Mouse (Mus musculus): ENCODE measurements around the gene Ppib. TPM values are rescaled to one million over a fixed set of nuclear protein-coding genes. Genes with fewer than 3 reads are reported as not detected.

Gene Ppib
- 668 and 701 TPM in 2 replicates for polyA plus RNA-seq (2015; fragmentation: Nextera tagmentation; extraction: Ambion mirVana)

DNA sequence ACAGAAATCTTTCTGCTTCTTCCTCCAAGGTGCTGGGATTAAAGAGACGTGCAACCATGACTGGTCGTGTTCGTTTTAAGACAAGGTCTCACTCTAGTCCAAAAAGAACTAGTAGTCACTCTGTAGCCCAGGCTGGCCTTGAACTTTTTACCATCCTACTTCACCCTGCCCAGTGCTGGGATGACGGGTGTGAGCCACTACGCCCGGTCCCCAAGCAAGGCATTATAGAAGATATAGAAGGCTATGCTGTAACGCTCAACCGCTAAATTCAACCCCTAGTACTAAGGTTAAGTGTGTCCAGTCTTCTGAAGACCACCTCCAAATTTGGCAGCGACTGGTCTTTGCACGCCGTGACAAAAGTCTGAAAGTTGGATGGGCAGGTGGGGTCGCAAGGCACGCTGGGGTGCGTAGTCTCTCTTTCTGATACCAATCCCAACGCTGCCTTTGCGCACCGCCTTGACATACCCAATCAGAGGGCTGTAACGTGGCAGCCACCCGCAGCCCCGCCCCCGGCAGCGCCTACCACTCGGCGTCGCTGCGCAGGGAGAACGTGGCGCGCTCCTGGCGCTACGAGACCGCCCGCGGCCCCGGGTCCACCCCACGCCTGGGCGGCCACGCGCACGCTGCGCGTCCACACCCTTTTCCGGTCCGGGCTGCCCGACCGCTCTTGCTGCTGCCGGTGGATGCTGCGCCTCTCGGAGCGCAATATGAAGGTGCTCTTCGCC is at the start of gene Ppib:
Ppib (plus strand) TSS at position 640 of the 725 bp plus-strand sequence.
- H3K27me3 ChIP-seq = no peaks in the 10 kb centered on the region
- H3K9me3 ChIP-seq (replicated peaks) = no peaks in the 10 kb centered on the region
- H3K9ac ChIP-seq = peak within 1 kb of the TSS; percentile 87
- H3K27ac ChIP-seq (replicated peaks) = peak within 1 kb of the TSS; percentile 84
- peak within 1 kb of the TSS; percentile 88 for H3K4me3 ChIP-seq (replicated peaks)
- H3K4me2 ChIP-seq (replicated peaks) = peak within 1 kb of the TSS; percentile 67
- ATAC-seq (ENCODE audit: insufficient number of reproducible peaks, low FRiP score, low TSS enrichment, low read depth) = peak; percentile 98
- H3K4me1 ChIP-seq = peaks cover 16% of the 10 kb centered on the region
- peaks cover 23% of the 10 kb centered on the region for H3K36me3 ChIP-seq
- under 1% methylated on average over 51 of the region's 51 CpGs for WGBS

DNA sequence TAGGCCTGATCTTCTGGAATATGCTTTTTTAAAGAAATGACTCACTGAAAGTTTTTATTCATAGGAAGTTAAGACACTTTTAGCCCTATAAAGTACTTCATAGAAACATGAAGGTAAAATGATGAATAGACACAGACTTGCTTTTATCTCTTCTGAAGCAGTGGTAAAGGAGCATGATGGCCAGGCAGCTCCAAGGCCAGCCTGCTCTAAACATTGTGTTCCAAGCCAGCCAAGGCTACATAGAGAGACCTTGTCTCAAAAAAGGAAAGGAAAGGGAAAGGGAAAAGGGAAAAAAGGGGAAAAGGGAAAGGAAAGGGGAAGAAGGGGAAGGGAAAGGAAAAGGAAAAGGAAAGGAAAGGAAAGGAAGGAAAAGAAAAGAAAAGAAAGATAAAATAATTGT is 39.4 kb upstream of the Ppib start:
- Histone ChIP-seq H3K4me3 (replicated peaks) (no peak overlapping the region), H3K36me3 (peaks cover 20% of the 10 kb centered on the region), H3K4me1 (no peaks in the 10 kb centered on the region), H3K9me3 (replicated peaks) (no peaks in the 10 kb centered on the region), H3K27me3 (no peaks in the 10 kb centered on the region), H3K9ac (no peak overlapping the region), H3K27ac (replicated peaks) (no peak overlapping the region), H3K4me2 (replicated peaks) (no peak overlapping the region)
- ATAC-seq (ENCODE audit: insufficient number of reproducible peaks, low FRiP score, low TSS enrichment, low read depth) = no peak

DNA sequence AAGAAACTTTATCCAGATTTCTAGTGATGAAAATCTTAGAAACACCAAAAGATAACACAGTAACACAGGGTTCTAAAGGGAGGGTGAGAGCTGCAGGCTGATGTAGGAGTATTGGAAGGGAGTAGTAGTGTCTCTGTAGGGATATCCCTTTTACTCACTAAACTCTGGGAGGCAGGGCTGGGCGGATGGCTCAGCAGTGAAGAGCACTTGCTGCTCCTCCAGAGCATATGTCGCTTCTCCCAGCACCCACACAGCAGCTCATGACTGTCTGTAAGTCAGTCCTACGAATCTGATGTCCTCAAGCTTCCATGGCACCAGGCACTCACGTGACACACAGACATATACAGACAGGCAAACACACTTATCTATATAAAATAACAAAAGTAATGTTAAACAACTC is 21.9 kb upstream of the Ppib start:
- H3K9me3 ChIP-seq (replicated peaks) = no peaks in the 10 kb centered on the region
- 89% methylated on average over 4 of the region's 4 CpGs for WGBS
- H3K4me3 ChIP-seq (replicated peaks) = no peak overlapping the region
- H3K4me1 ChIP-seq = no peaks in the 10 kb centered on the region
- no peak for ATAC-seq (ENCODE audit: insufficient number of reproducible peaks, low FRiP score, low TSS enrichment, low read depth)
- peaks cover 44% of the 10 kb centered on the region for H3K36me3 ChIP-seq
- no peaks in the 10 kb centered on the region for H3K27me3 ChIP-seq
- no peak overlapping the region for H3K27ac ChIP-seq (replicated peaks)
- no peak overlapping the region for H3K4me2 ChIP-seq (replicated peaks)
- H3K9ac ChIP-seq = no peak overlapping the region

DNA sequence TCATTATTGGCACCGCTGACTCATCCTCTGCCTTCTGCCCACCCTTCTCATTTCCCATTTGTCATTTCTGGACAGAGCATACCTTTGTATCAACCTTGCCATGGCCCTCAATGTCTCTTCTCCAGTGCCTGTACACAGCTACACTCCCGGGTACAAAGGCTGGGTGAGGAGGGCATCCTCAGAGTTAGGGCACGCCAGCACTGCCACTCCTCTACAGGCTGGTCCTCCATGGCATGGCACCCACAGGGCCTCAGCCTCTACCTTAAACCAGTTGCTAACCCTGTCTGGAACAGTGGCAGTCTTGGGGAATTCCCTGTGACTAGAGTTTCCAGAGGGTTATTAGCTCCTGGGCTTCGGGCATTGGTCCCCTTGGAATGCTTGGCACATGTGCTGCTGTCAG is 21.4 kb upstream of the Ppib start:
- no peaks in the 10 kb centered on the region for H3K9me3 ChIP-seq (replicated peaks)
- H3K4me2 ChIP-seq (replicated peaks) = no peak overlapping the region
- peaks cover 42% of the 10 kb centered on the region for H3K36me3 ChIP-seq
- H3K4me3 ChIP-seq (replicated peaks) = no peak overlapping the region
- no peaks in the 10 kb centered on the region for H3K4me1 ChIP-seq
- no peak overlapping the region for H3K9ac ChIP-seq
- no peaks in the 10 kb centered on the region for H3K27me3 ChIP-seq
- no peak for ATAC-seq (ENCODE audit: insufficient number of reproducible peaks, low FRiP score, low TSS enrichment, low read depth)
- H3K27ac ChIP-seq (replicated peaks) = no peak overlapping the region
- 88% methylated on average over 4 of the region's 4 CpGs for WGBS

DNA sequence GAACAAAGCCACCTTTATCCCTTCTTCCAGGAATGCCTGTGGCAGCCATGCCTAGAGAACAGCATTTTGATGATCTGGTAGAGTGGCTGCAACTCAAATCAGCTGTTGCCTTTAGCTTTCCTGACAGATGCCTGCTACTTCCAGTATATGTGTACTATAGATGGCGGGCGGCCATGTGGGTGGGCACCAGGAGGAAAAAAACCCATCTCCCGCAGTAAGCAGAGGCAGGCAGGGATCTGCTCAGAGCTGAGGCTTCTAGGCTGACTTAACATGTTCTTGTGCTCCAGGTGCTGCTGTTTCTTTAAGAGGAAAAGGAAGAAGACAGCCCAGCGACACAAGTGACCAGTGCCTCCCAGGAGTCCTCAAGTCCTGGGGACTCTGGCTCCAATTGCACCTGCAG is 20.7 kb upstream of the Ppib start:
- no peaks in the 10 kb centered on the region for H3K27me3 ChIP-seq
- no peak for ATAC-seq (ENCODE audit: insufficient number of reproducible peaks, low FRiP score, low TSS enrichment, low read depth)

DNA sequence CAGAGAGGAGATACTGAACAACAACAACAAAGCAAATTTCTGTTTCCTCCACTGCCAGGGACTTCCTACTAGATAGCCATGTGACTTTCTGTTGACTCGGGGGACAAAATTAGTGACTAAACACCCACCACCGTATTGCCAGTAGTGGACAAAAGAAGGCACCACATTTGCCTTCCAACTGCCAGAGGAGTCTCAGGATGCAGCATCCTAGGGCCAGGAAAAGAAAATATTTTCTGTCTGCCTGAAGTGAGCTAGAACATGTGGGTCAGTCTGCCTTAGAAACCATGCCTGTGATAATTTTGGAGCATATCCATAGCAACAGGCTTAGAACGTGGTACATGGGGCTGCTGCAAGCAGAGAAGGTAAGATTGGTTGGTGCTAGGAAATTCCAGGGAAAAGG is 19.2 kb upstream of the Ppib start:
- Histone ChIP-seq H3K4me3 (replicated peaks) (no peak overlapping the region), H3K9me3 (replicated peaks) (no peaks in the 10 kb centered on the region), H3K27ac (replicated peaks) (no peak overlapping the region), H3K4me2 (replicated peaks) (no peak overlapping the region), H3K9ac (no peak overlapping the region), H3K4me1 (no peaks in the 10 kb centered on the region), H3K36me3 (peaks cover 36% of the 10 kb centered on the region), H3K27me3 (no peaks in the 10 kb centered on the region)
- 75% methylated on average over 3 of the region's 3 CpGs for WGBS
- ATAC-seq (ENCODE audit: insufficient number of reproducible peaks, low FRiP score, low TSS enrichment, low read depth) = no peak

More for the DNA sequence above, 20.7 kb upstream of the Ppib start:
- no peak overlapping the region for H3K4me2 ChIP-seq (replicated peaks)
- no peak overlapping the region for H3K27ac ChIP-seq (replicated peaks)
- peaks cover 41% of the 10 kb centered on the region for H3K36me3 ChIP-seq
- 75% methylated on average over 4 of the region's 4 CpGs for WGBS
- no peaks in the 10 kb centered on the region for H3K4me1 ChIP-seq
- no peak overlapping the region for H3K9ac ChIP-seq
- no peaks in the 10 kb centered on the region for H3K9me3 ChIP-seq (replicated peaks)
- H3K4me3 ChIP-seq (replicated peaks) = no peak overlapping the region

DNA sequence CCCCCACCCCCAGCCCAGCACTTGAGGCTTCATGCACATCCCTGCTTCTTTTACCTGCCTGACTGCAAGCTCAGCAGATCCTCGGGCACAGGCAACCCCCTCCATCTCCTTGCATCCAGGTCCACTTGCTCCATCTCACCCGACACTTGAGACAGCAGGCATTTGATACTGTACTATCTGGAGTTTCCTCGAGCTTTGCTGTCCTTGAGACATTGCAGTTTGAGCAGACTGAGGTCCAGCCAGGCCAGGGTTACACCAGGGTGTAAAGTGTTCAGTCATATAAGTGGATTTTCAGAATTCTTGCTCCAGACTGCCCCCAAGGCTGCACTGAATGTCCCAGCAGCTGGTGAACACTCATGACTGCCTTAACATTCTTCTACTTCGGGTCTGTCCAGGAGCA is 17.7 kb upstream of the Ppib start:
- H3K36me3 ChIP-seq = peaks cover 28% of the 10 kb centered on the region
- H3K9ac ChIP-seq = no peak overlapping the region
- H3K9me3 ChIP-seq (replicated peaks) = no peaks in the 10 kb centered on the region
- H3K4me3 ChIP-seq (replicated peaks) = no peak overlapping the region
- H3K27ac ChIP-seq (replicated peaks) = no peak overlapping the region
- H3K4me2 ChIP-seq (replicated peaks) = no peak overlapping the region
- no peak for ATAC-seq (ENCODE audit: insufficient number of reproducible peaks, low FRiP score, low TSS enrichment, low read depth)
- H3K4me1 ChIP-seq = no peaks in the 10 kb centered on the region
- no peaks in the 10 kb centered on the region for H3K27me3 ChIP-seq
- WGBS = 76% methylated on average over 4 of the region's 4 CpGs

DNA sequence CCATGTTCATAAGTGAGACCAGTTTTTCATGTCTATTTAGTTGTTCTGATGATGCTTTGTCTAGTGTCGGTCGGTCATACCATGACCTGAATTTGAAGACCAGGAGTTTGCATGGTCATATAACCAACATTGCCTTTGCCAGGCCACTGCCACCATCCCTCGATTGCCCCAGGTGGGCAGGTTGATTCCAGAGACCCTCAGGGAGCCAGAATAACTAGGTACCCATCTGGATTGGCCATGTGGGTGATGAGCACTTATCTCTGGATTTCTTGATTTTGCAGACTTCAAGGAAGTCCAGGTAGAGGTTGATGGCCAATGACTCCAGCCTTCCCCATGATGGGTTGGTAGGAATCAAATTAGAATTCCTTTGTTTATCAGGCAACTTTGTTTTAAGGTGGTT is 16.8 kb upstream of the Ppib start:
- H3K9ac ChIP-seq = no peak overlapping the region
- no peaks in the 10 kb centered on the region for H3K9me3 ChIP-seq (replicated peaks)
- H3K4me1 ChIP-seq = no peaks in the 10 kb centered on the region
- H3K4me2 ChIP-seq (replicated peaks) = no peak overlapping the region
- H3K4me3 ChIP-seq (replicated peaks) = no peak overlapping the region
- no peak for ATAC-seq (ENCODE audit: insufficient number of reproducible peaks, low FRiP score, low TSS enrichment, low read depth)
- no peak overlapping the region for H3K27ac ChIP-seq (replicated peaks)
- WGBS = 98% methylated on average over 3 of the region's 3 CpGs
- H3K27me3 ChIP-seq = no peaks in the 10 kb centered on the region
- peaks cover 28% of the 10 kb centered on the region for H3K36me3 ChIP-seq

DNA sequence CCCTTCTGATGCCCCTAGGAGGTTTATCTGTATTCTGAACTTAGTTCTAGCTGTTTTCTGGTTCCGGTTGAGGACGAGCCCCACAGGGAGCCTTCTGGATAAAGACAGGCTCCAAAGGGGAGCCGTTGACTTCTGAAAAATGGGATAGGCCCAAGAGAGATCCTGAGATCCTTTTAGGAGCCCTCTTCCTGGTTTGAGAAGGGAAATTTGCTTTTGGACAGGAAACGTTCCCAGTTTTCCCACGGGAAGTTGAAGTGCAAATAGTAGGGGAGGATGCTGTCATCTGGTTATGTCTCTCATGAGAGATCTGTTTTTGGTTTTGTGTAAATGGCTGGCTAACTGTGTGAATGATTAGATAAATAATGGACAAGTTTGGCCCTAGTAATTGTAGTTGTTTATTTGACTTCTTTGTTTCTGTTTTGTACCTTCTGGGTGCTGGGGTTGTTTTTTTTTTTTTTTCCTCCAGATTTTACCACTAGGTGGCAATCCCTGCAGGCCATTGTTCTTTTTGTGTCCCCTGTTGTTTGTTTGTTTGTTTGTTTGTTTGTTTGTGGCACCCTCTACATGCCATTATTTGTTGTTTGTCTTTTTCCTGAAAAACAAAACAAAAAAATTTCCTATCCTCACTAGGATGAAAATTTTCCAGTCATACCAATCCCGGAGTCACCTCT is 10.0 kb upstream of the Ppib start:
- 63% methylated on average over 6 of the region's 6 CpGs for WGBS
- no peak for ATAC-seq (ENCODE audit: insufficient number of reproducible peaks, low FRiP score, low TSS enrichment, low read depth)

DNA sequence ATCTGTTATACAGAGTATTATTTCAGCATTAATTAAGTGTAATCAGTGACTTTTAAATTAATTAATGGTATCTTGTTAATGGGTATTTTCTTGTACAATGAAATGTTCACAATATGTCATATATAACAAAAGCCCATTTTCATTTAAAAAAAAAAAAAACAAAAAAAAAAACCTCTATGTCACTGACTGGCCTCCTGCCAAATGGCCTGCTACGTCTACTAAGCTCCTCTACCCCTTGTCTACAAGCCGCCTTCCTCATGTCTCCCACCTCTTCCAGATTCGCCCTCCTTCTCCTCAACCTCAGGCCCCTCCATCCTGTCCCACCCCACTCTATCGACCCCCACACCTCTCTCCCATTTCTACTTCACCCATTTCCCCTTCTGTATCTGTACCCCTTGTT is 8.5 kb upstream of the Ppib start:
- Histone ChIP-seq H3K4me2 (replicated peaks) (no peak overlapping the region), H3K9ac (no peak overlapping the region), H3K27me3 (no peaks in the 10 kb centered on the region), H3K4me3 (replicated peaks) (no peak overlapping the region), H3K27ac (replicated peaks) (no peak overlapping the region), H3K36me3 (no peaks in the 10 kb centered on the region), H3K4me1 (no peaks in the 10 kb centered on the region), H3K9me3 (replicated peaks) (no peaks in the 10 kb centered on the region)
- 64% methylated on average over 4 of the region's 4 CpGs for WGBS
- ATAC-seq (ENCODE audit: insufficient number of reproducible peaks, low FRiP score, low TSS enrichment, low read depth) = no peak

More for the DNA sequence above, 10.0 kb upstream of the Ppib start:
- Histone ChIP-seq H3K4me2 (replicated peaks) (no peak overlapping the region), H3K36me3 (no peaks in the 10 kb centered on the region), H3K9ac (no peak overlapping the region), H3K9me3 (replicated peaks) (no peaks in the 10 kb centered on the region), H3K27ac (replicated peaks) (no peak overlapping the region), H3K4me1 (no peaks in the 10 kb centered on the region), H3K27me3 (no peaks in the 10 kb centered on the region), H3K4me3 (replicated peaks) (no peak overlapping the region)

DNA sequence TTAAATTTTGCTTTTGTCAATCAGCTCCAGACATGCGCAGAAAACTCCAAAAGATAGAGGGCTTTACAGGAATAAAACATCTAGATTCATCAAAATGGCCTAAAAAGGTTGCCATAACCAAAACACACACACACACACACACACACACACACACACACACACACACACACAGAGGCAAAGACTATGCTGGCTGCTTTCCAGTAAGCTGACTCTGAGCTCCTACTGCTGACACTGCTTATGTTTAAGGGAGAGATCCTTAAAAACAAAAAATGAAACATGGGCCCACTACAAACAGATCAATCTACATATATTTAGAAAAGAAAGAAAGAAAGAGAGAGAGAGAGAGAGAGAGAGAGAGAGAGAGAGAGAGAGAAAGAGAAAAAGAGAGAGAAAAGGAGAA is 7.3 kb upstream of the Ppib start:
- no peak overlapping the region for H3K27ac ChIP-seq (replicated peaks)
- H3K4me1 ChIP-seq = no peaks in the 10 kb centered on the region
- no peaks in the 10 kb centered on the region for H3K36me3 ChIP-seq
- no peak overlapping the region for H3K4me3 ChIP-seq (replicated peaks)
- 90% methylated on average over 1 of the region's 1 CpGs for WGBS
- no peak overlapping the region for H3K4me2 ChIP-seq (replicated peaks)
- no peaks in the 10 kb centered on the region for H3K27me3 ChIP-seq
- ATAC-seq (ENCODE audit: insufficient number of reproducible peaks, low FRiP score, low TSS enrichment, low read depth) = no peak
- no peaks in the 10 kb centered on the region for H3K9me3 ChIP-seq (replicated peaks)
- no peak overlapping the region for H3K9ac ChIP-seq

DNA sequence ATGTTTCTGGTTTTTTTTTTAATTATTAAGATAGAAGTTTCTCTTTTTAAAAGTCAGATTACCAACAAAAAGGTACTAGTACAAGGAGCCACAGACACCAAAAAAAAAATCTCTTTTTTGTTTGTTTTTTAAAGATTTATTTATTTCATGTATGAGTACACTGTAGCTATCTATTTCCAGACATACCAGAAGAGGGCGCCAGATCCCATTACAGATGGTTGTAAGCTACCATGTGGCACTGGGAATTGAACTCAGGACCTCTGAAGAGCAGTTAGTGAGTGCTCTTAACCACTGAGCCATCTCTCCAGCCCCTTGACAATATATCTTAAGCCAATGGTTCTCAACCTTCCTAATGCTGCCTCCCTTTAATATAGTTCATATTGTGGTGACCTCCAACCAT is 6.4 kb upstream of the Ppib start:
- Histone ChIP-seq H3K9me3 (replicated peaks) (no peaks in the 10 kb centered on the region), H3K27me3 (no peaks in the 10 kb centered on the region), H3K27ac (replicated peaks) (no peak overlapping the region), H3K4me2 (replicated peaks) (no peak overlapping the region), H3K4me1 (no peaks in the 10 kb centered on the region), H3K36me3 (no peaks in the 10 kb centered on the region), H3K9ac (no peak overlapping the region), H3K4me3 (replicated peaks) (no peak overlapping the region)
- WGBS = 42% methylated on average over 1 of the region's 1 CpGs
- no peak for ATAC-seq (ENCODE audit: insufficient number of reproducible peaks, low FRiP score, low TSS enrichment, low read depth)

Measured in embryonic facial prominence, embryonic 15.5 days (tissue).